Mouse (Mus musculus): ENCODE data around the gene Aadat. TPM values are rescaled to one million over a fixed set of nuclear protein-coding genes. Genes with fewer than 3 reads are reported as not detected.

The Aadat gene
- polyA plus RNA-seq (2015; fragmentation: Illumina TruSeq; extraction: RNeasy Lipid Tissue Mini Kit (QIAGEN cat#74804); ENCODE audit: low read depth, low replicate concordance) = not detected

DNA sequence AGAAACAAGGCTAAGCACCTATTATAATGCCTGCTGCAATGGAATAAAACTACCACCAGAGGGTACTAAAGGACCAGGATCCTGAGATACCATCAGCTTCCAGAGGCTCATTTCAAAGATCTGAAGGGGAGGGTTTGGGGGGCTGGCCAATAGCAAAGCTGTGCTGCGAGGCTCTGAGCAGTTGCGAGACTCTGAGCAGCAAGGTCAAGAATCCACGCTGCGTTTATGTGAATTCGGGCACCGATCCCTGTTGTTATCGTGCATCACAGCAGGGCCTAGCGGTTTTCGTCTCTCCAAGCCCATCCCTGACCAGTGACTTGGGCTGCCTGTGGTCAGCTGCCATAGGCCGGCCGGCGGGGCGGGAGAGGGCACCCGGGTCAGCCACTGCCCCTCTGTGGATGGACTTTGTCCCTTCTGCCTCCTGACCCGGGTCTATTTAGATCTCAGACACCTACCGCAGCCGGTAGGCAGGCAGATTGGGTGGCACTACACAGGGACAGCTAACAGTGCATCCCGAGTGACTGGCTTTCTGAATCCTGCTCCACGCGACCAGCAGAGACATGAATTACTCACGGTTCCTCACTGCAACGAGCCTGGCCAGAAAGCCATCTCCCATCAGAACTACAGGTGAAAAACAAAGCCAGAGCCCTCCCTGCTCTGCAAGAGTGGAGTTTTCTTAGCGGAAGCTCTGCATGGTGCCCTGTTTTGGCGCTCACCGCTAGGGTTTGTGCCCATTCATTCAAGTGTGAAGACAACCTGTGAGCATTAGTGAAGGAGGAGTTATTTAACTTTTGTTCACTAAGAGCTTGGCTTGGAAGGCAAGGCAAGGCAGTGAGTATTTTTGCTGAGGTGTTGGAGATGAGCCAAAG, at the start of gene Aadat:
TSS of gene Aadat (plus strand) at position 280 of the 869 bp plus-strand sequence.

DNA sequence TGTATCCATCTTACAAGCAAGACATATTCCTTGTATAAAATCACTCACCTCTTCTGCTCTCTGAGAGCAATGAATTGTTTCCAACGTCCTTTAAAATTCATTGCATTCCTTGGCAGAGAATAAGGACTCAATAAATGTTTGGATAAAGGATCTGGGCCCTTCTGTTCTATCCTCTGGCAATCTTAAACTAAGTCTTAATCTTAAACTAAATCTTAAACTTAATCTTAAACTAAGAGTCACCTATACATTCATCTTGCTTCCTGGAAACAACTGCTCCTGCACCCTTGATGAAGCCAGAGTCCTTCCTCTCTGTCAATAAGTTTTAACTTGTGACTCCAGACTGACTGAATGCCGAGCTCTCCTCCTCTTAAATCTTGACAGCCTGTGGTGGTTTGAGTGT, 2.6 kb upstream of the Aadat start, which contains the start of gene Gm10283:
TSS of gene Gm10283 (minus strand) at position 101 of the 400 bp plus-strand sequence.

Other genes with a start within 250 kb of the Aadat start
- not detected for gene Gm10283, start 2.7 kb upstream of the Aadat start, polyA plus RNA-seq (2015; fragmentation: Illumina TruSeq; extraction: RNeasy Lipid Tissue Mini Kit (QIAGEN cat#74804); ENCODE audit: low read depth, low replicate concordance)
- gene Mfap3l, start 126.9 kb downstream of the Aadat start, polyA plus RNA-seq (2015; fragmentation: Illumina TruSeq; extraction: RNeasy Lipid Tissue Mini Kit (QIAGEN cat#74804); ENCODE audit: low read depth, low replicate concordance) = 26.6 TPM

All from brain, adult 10 weeks (tissue).